Mouse (Mus musculus) heart, postnatal 0 days (tissue): ENCODE results near the gene Mtmr3. TPM values are rescaled to one million over a fixed set of nuclear protein-coding genes. Genes with fewer than 3 reads are reported as not detected.

Experiments used
- ATAC-seq: fragments of 200-750 bp; cut with Nextera tagmentation; 2 replicates; pipeline ENCODE4 v1.8.0; 2017; ENCODE audit warnings: low read depth, moderate number of reproducible peaks, moderate library complexity; ENCODE audit not compliant: insufficient read depth
- DNase-seq: peaks from one replicate; pipeline ENCODE4 v3.0.0-alpha.2; 2016; ENCODE audit warnings: low spot score
- H3K27ac ChIP-seq: fragments of 300-500 bp; sonication (generic); 2 replicates; pipeline ENCODE4 v1.5.1; 2014; ENCODE audit warnings: low read depth, mild to moderate bottlenecking
- H3K27me3 ChIP-seq: fragments of 300-500 bp; sonication (generic); 2 replicates; pipeline ENCODE4 v1.6.1; 2014; ENCODE audit warnings: low read length, mixed read lengths; ENCODE audit not compliant: control insufficient read depth, insufficient read depth
- H3K36me3 ChIP-seq: fragments of 300-500 bp; sonication (generic); replicated peaks from 2 replicates; pipeline ENCODE4 v1.6.1; 2014; ENCODE audit warnings: low read length, mixed read lengths; ENCODE audit not compliant: control insufficient read depth, insufficient read depth
- H3K4me1 ChIP-seq: fragments of 300-500 bp; sonication (generic); 2 replicates; pipeline ENCODE4 v1.6.1; 2014; ENCODE audit warnings: antibody characterized with exemption; ENCODE audit not compliant: control insufficient read depth, insufficient read depth
- H3K4me2 ChIP-seq: fragments of 300-500 bp; sonication (generic); 2 replicates; pipeline ENCODE4 v1.6.1; 2014; ENCODE audit warnings: low read depth, mild to moderate bottlenecking, low read length, moderate library complexity
- H3K4me3 ChIP-seq: fragments of 300-500 bp; sonication (generic); 2 replicates; pipeline ENCODE4 v1.5.1; 2014; ENCODE audit warnings: low read depth, low read length
- H3K9ac ChIP-seq: fragments of 300-500 bp; sonication (generic); replicated peaks from 2 replicates; pipeline ENCODE4 v1.6.1; 2014; ENCODE audit warnings: low read depth, low read length, mixed read lengths
- H3K9me3 ChIP-seq: fragments of 300-500 bp; sonication (generic); replicated peaks from 2 replicates; pipeline ENCODE4 v1.6.1; 2016; ENCODE audit warnings: low read length; ENCODE audit not compliant: control insufficient read depth
- CTCF ChIP-seq: IDR thresholded peaks from 2 replicates; pipeline ENCODE4 v1.5.1; 2016; ENCODE audit warnings: antibody characterized with exemption, control low read depth, low read depth
- EP300 ChIP-seq: IDR thresholded peaks from 2 replicates; pipeline ENCODE4 v1.6.1; 2016; ENCODE audit warnings: antibody characterized with exemption, low read depth
- WGBS: fragments of 180-500 bp; shearing (Covaris S2); extraction: QIAGEN DNeasy Blood & Tissue Kit; methylation state at CpG from one replicate; pipeline ENCODE4 v1.1.7; 2014; 5-methylcytosine and 5-hydroxymethylcytosine counted together
- polyA plus RNA-seq: library from polyadenylated mRNA; unstranded; fragments of >200 nt; fragmentation: Nextera tagmentation; extraction: Ambion mirVana; gene quantifications from 2 replicates; pipeline ENCODE4 v1.2.1, GENCODE M21; 2015
- total RNA-seq: library from RNA; depleted of rRNA; stranded (reverse); fragments of >200 nt; gene quantifications from 2 replicates; pipeline ENCODE4 v1.2.3, GENCODE M21; 2014; ENCODE audit warnings: low replicate concordance; rRNA removed

Gene Mtmr3
- 53.3 and 68.2 TPM in 2 replicates for total RNA-seq
- polyA plus RNA-seq: 14.2 and 15.1 TPM in 2 replicates

GRCm38 (mm10) chr11:4594608-4595500 is at the start of gene Mtmr3:
Gene Mtmr3, minus strand, starts transcription at chr11:4594863.
- Histone ChIP-seq H3K27ac (peak within 1 kb of the TSS; percentile 98), H3K9me3 (no peaks in the 10 kb centered on the region), H3K4me3 (peak within 1 kb of the TSS; percentile 95), H3K36me3 (no peaks in the 10 kb centered on the region), H3K4me1 (peaks cover 21% of the 10 kb centered on the region), H3K4me2 (peak within 1 kb of the TSS; percentile 61), H3K9ac (peak within 1 kb of the TSS; percentile 97), H3K27me3 (no peaks in the 10 kb centered on the region)
- DNase-seq (peak; percentile 94), ATAC-seq (peak; percentile 96)
- 5% methylated on average over 47 of the region's 53 CpGs for WGBS
- TF ChIP-seq EP300: peak; percentile 75; the same call in 1 of the 2 replicates
- TF ChIP-seq CTCF: no peak

DNA sequence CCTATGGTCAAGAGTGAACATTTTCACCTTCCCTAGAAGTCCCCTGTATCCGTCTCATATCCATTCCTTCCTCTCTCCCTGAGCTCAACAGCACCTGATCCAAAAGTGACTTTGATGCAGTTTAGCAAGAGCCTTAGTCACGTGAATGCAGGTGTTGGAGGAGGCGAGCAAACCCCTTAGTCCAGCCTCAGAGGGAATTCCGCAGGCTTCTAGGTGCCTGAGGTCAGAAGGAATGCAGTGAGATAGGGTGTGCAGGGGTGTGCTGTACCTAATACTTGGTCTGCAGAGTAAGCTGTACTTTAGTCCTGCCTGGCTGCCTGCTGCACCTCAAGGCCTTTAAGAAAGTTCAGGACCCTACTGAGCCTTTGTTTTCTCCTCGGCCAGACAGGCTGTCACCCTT is 49.1 kb upstream of the Mtmr3 start:
- Histone ChIP-seq H3K4me1 (peaks cover 2% of the 10 kb centered on the region; the same call in 1 of the 2 replicates), H3K9me3 (no peaks in the 10 kb centered on the region), H3K9ac (no peak overlapping the region), H3K36me3 (peaks cover 28% of the 10 kb centered on the region), H3K27ac (no peak overlapping the region), H3K4me3 (no peak overlapping the region), H3K27me3 (no peaks in the 10 kb centered on the region), H3K4me2 (no peak overlapping the region)
- no peak for ATAC-seq
- TF ChIP-seq EP300 (no peak), CTCF (no peak)
- DNase-seq: no peak
- 67% methylated on average over 5 of the region's 5 CpGs for WGBS

GRCm38 (mm10) chr11:4641185-4641584 is 46.5 kb upstream of the Mtmr3 start:
- Histone ChIP-seq H3K27ac (no peak overlapping the region), H3K27me3 (no peaks in the 10 kb centered on the region), H3K9ac (no peak overlapping the region), H3K4me1 (peaks cover 11% of the 10 kb centered on the region), H3K4me2 (no peak overlapping the region), H3K4me3 (no peak overlapping the region), H3K36me3 (peaks cover 5% of the 10 kb centered on the region; the same call in 1 of the 2 replicates), H3K9me3 (no peaks in the 10 kb centered on the region)
- DNase-seq: no peak
- no peak for ATAC-seq
- TF ChIP-seq EP300 (no peak), CTCF (no peak)

GRCm38 (mm10) chr11:4638261-4638660 is 43.6 kb upstream of the Mtmr3 start:
- no peaks in the 10 kb centered on the region for H3K9me3 ChIP-seq
- WGBS: 12% methylated on average over 7 of the region's 7 CpGs
- TF ChIP-seq EP300: no peak
- no peak for TF ChIP-seq CTCF
- H3K4me1 ChIP-seq: peaks cover 11% of the 10 kb centered on the region
- H3K27me3 ChIP-seq: no peaks in the 10 kb centered on the region
- no peak for DNase-seq
- H3K27ac ChIP-seq: peak overlapping the region; percentile 85
- H3K36me3 ChIP-seq: 0 out of 2 replicates have a peak, but pooled peaks cover 4% of the 10 kb centered on the region
- peak overlapping the region; percentile 92 for H3K4me2 ChIP-seq
- H3K9ac ChIP-seq: peak overlapping the region; percentile 74
- peak overlapping the region; percentile 95 for H3K4me3 ChIP-seq
- no peak for ATAC-seq

DNA sequence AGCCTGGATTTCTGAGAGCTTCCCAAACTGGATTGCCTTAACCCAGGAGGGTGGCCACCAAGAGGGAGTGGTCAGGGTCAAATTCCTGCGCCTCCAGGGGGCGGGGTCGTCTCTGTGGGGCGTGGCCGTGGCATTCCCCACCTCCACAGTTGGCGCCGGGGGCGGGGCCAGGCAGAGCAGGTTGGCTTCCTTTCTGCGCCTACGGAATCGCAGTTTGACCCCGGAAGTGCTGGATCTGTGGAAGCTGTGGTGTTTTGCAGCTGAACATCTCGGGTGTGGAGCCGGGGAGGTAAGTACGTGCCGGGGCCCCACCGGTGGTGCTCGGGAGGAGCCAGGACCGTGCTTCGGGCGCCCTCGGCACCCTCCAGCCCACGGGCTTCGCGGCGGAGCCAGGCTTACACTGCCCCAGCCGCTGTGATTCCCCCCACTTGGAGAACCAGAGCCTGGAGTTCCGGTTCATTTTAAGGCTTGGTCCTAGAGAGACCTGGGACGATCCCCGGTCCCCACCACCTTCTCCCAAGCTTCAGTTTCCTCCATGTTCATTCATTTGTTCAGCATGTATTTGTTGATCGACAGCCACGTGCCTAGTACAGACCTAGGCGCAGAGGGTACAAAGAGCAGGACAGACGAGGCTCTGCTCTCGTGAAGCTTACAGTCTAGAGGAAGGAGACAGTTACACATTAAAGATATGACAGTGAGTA is 43.0 kb upstream of the Mtmr3 start, which contains the start of gene Ascc2:
TSS of gene Ascc2 (plus strand) at position 214 of the 701 bp plus-strand sequence.
- peak; percentile 4; the same call in 1 of the 2 replicates for TF ChIP-seq CTCF
- TF ChIP-seq EP300: no peak

More for the DNA sequence above, 43.0 kb upstream of the Mtmr3 start, which contains the start of gene Ascc2:
- Histone ChIP-seq H3K4me1 (peaks cover 11% of the 10 kb centered on the region), H3K36me3 (0 out of 2 replicates have a peak, but pooled peaks cover 4% of the 10 kb centered on the region), H3K27ac (peak within 1 kb of the TSS; percentile 85), H3K27me3 (no peaks in the 10 kb centered on the region), H3K4me2 (peak within 1 kb of the TSS; percentile 92), H3K9me3 (no peaks in the 10 kb centered on the region), H3K9ac (peak within 1 kb of the TSS; percentile 74), H3K4me3 (peak within 1 kb of the TSS; percentile 95)
- under 1% methylated on average over 35 of the region's 35 CpGs for WGBS
- ATAC-seq (peak; percentile 97), DNase-seq (peak; percentile 91)
